Comparison of ENCODE assay signal across 28 mouse cellular contexts in the genomic region with DNA sequence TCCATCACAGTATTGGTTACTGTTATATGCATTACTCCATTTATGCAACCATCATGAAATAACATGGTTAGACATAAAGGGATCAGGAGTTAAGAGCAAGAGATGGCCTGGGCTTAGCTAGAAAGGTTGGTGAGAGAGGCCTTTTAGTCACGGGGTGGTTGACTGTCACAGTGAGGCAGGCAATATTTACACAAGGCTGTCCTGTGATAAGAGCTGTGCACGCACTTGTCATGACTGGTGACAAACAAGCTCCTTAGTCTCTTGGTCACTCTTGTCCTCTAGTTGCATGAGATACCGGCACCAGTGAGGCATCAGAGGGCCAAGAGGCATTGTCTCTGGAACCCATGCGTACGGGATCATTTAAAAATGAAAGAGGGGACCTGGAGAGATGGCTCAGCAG. TPM values are rescaled to one million over a fixed set of nuclear protein-coding genes. Genes with fewer than 3 reads are reported as not detected.
"Had no signal": no experiment of that assay in that cellular context is flagged by ENCODE, and none has a peak within 500 bp of the region (broad histone marks: within the 10 kb centered on the region; RNA-seq: fewer than 3 reads in every experiment).

No protein-coding gene starts in this region.

- H3K27me3 ChIP-seq: kidney, embryonic 15.5 days had no signal

- ATAC-seq: hindbrain, embryonic 16.5 days; inflammation-experienced regulatory T-cells, adult 6 months had no signal

- H3K4me3 ChIP-seq: gastrocnemius, adult 2 months; heart, adult 2 months; heart, embryonic 13.5 days; heart, embryonic 15.5 days; kidney, embryonic 15.5 days; limb, embryonic 10.5 days; limb, embryonic 12.5 days had no signal

- DNase-seq: gastrocnemius, adult 2 months; gastrocnemius, postnatal 14 days; gastrocnemius, postnatal 36 days; heart, adult 11 months; heart, adult 2 months; heart, postnatal 14 days; heart, postnatal 36 days; kidney, adult 11 months; kidney, adult 2 months; kidney, adult 9 months; kidney, postnatal 14 days; kidney, postnatal 36 days; layer of hippocampus, adult 9-11 months; layer of hippocampus, postnatal 36 days had no signal

- H3K4me1 ChIP-seq: heart, embryonic 13.5 days; heart, embryonic 15.5 days; kidney, embryonic 15.5 days; limb, embryonic 10.5 days; limb, embryonic 12.5 days had no signal

- H3K27ac ChIP-seq: gastrocnemius, adult 2 months; heart, adult 2 months; heart, embryonic 13.5 days; heart, embryonic 15.5 days; hindbrain, embryonic 14.5 days; kidney, embryonic 15.5 days; kidney, postnatal 0 days; limb, embryonic 10.5 days; limb, embryonic 12.5 days; liver, embryonic 14.5 days had no signal

- H3K4me2 ChIP-seq: heart, embryonic 11.5 days; heart, embryonic 13.5 days; heart, embryonic 15.5 days; hindbrain, embryonic 14.5 days; kidney, embryonic 15.5 days; limb, embryonic 12.5 days had no signal

- H3K36me3 ChIP-seq: heart, embryonic 13.5 days; heart, embryonic 15.5 days; kidney, embryonic 15.5 days; limb, embryonic 10.5 days; limb, embryonic 12.5 days had no signal

- H3K9ac ChIP-seq: heart, embryonic 13.5 days; heart, embryonic 15.5 days; hindbrain, embryonic 14.5 days; kidney, embryonic 15.5 days; limb, embryonic 12.5 days; liver, embryonic 14.5 days had no signal

- H3K9me3 ChIP-seq: heart, embryonic 13.5 days; heart, embryonic 15.5 days; kidney, embryonic 15.5 days; limb, embryonic 10.5 days; limb, embryonic 12.5 days had no signal

RNA-seq across cellular contexts. Expression of gene Entpd2, which starts 11.2 kb away (rescaled TPM):
- total RNA-seq: hematopoietic stem cell, adult 5-6 weeks had no signal
- polyA plus RNA-seq: hindbrain, embryonic 11.5 days; limb, embryonic 10.5 days had no signal

RNA-seq across cellular contexts. Expression of gene Sapcd2, which starts 12.4 kb away (rescaled TPM):
- total RNA-seq: gastrocnemius, adult 2 months; heart, adult 2 months; liver, adult 2 months had no signal
- polyA plus RNA-seq: liver, adult 2 months had no signal
